ENCODE assay signal across 9 mouse cellular contexts in the genomic region with DNA sequence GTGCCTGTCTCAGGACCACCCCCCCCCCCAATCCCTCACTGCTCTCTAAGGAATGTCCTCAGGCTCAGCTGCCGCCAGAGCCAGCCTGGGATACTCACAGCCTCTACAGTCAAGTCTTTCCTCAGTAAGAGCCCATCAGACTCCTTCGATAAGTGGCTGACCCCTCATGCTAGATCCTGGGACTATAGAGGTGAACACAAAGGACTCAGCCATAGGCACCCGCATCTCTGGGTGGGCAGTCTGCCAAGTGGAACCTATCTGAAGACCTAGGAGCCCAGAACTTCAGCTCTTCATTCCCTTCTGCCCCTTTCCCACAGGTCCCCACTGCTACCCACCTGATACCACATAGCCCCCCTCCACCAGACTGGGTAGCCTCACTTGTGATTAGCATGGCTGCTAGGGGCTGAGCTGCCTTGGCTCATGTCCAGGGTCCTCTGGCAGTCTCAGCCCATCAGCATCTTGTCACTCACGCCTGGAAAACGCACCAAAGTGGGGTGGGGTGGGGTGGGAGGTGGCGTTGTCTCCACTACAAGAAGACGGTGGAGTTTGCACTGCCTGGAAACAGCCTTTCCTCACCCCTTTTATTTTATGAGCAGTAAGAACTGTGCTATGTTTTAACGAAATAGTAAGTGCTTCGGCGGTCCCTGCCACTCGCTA. TPM values are rescaled to one million over a fixed set of nuclear protein-coding genes. Genes with fewer than 3 reads are reported as not detected.
DNase-seq lines count a peak whose midpoint lies in the region; ATAC-seq and TF ChIP-seq lines count a peak whose summit lies in the region.
"Had no signal": no experiment of that assay in that cellular context is flagged by ENCODE, and none has a peak within 500 bp of the region (broad histone marks: within the 10 kb centered on the region; RNA-seq: fewer than 3 reads in every experiment).

No protein-coding gene starts in this region.

- H3K4me1 ChIP-seq in heart, embryonic 15.5 days (replicated peaks): peaks cover 18% of the 10 kb centered on the region
- peaks cover 5% of the 10 kb centered on the region; the same call in 1 of the 2 replicates for H3K4me1 ChIP-seq in heart, postnatal 0 days (ENCODE audit: control insufficient read depth, insufficient read depth)
- peaks cover 38% of the 10 kb centered on the region for H3K4me1 ChIP-seq in midbrain, embryonic 14.5 days (ENCODE audit: control insufficient read depth, insufficient read depth, low read length)

- ATAC-seq in heart, embryonic 15.5 days (replicated peaks; ENCODE audit: insufficient number of reproducible peaks, insufficient read depth, low FRiP score, low read depth): peak; percentile 67
- peak; percentile 34; the same call in 1 of the 2 replicates for ATAC-seq in heart, postnatal 0 days (ENCODE audit: insufficient read depth, low read depth)
- ATAC-seq in midbrain, embryonic 14.5 days (ENCODE audit: low FRiP score, low TSS enrichment): peak; percentile 86

- no peak for DNase-seq in heart, adult 9 months (ENCODE audit: low spot score in 2 of 2)
- peak; percentile 69 to 78 for DNase-seq in cerebellum, postnatal 14 days
- no peak for DNase-seq in heart, postnatal 0 days (ENCODE audit: low spot score)
- peak; percentile 86 for DNase-seq in midbrain, embryonic 14.5 days
- no peak for DNase-seq in adrenal gland, adult 2 months
- no peak for DNase-seq in spleen, postnatal 4 days (ENCODE audit: low spot score in 2 of 2)
- DNase-seq in urinary bladder, postnatal 25 days (ENCODE audit: low spot score): no peak

- TF ChIP-seq EP300 in heart, postnatal 0 days (IDR thresholded peaks at IDR 0.05; ENCODE audit: low read depth): no peak

- H3K9me3 ChIP-seq in heart, embryonic 15.5 days (replicated peaks): no peaks in the 10 kb centered on the region
- H3K9me3 ChIP-seq in heart, postnatal 0 days (replicated peaks; ENCODE audit: control insufficient read depth, low read length): no peaks in the 10 kb centered on the region
- no peaks in the 10 kb centered on the region for H3K9me3 ChIP-seq in midbrain, embryonic 14.5 days (ENCODE audit: control insufficient read depth, low read length)

- H3K9ac ChIP-seq in heart, embryonic 15.5 days: no peak overlapping the region
- no peak overlapping the region for H3K9ac ChIP-seq in heart, postnatal 0 days (replicated peaks; ENCODE audit: low read depth, low read length)
- H3K9ac ChIP-seq in midbrain, embryonic 14.5 days (replicated peaks; ENCODE audit: low read length): peak overlapping the region; percentile 68

- peaks cover 64% of the 10 kb centered on the region for H3K27me3 ChIP-seq in heart, embryonic 15.5 days
- H3K27me3 ChIP-seq in heart, postnatal 0 days (ENCODE audit: control insufficient read depth, insufficient read depth, low read length): peaks cover 20% of the 10 kb centered on the region; the same call in 1 of the 2 replicates
- H3K27me3 ChIP-seq in midbrain, embryonic 14.5 days (ENCODE audit: control insufficient read depth, insufficient read depth, low read length): peaks cover 3% of the 10 kb centered on the region; the same call in 1 of the 2 replicates

- H3K27ac ChIP-seq in heart, embryonic 15.5 days: no peak overlapping the region
- H3K27ac ChIP-seq in heart, postnatal 0 days (ENCODE audit: low read depth): no peak overlapping the region
- H3K27ac ChIP-seq in midbrain, embryonic 14.5 days (replicated peaks; ENCODE audit: low read depth, low read length): peak overlapping the region; percentile 97

- H3K4me2 ChIP-seq in heart, embryonic 15.5 days: peak overlapping the region; percentile 64
- peak overlapping the region; percentile 60 for H3K4me2 ChIP-seq in heart, postnatal 0 days (ENCODE audit: low read depth, low read length)
- H3K4me2 ChIP-seq in midbrain, embryonic 14.5 days (ENCODE audit: low read length): peak overlapping the region; percentile 78

- WGBS in heart, embryonic 15.5 days: 9% methylated on average over 11 of the region's 11 CpGs
- 13% methylated on average over 11 of the region's 11 CpGs for WGBS in heart, postnatal 0 days
- 4% methylated on average over 11 of the region's 11 CpGs for WGBS in midbrain, embryonic 14.5 days

- TF ChIP-seq CTCF in heart, postnatal 0 days (IDR thresholded peaks at IDR 0.05; ENCODE audit: low read depth): no peak

- peak overlapping the region; percentile 31 for H3K4me3 ChIP-seq in heart, embryonic 15.5 days
- H3K4me3 ChIP-seq in heart, postnatal 0 days (ENCODE audit: low read depth, low read length): peak overlapping the region; percentile 33
- H3K4me3 ChIP-seq in midbrain, embryonic 14.5 days (replicated peaks; ENCODE audit: low read depth, low read length): peak overlapping the region; percentile 35

- no peaks in the 10 kb centered on the region for H3K36me3 ChIP-seq in heart, embryonic 15.5 days
- H3K36me3 ChIP-seq in heart, postnatal 0 days (replicated peaks; ENCODE audit: control insufficient read depth, insufficient read depth, low read length): no peaks in the 10 kb centered on the region
- H3K36me3 ChIP-seq in midbrain, embryonic 14.5 days (ENCODE audit: control insufficient read depth, insufficient read depth, low read length): no peaks in the 10 kb centered on the region
- H3K36me3 ChIP-seq: G1E had no signal

RNA-seq across cellular contexts. Expression of a gene that starts 38.7 kb away (rescaled TPM):
- polyA plus RNA-seq in heart, embryonic 15.5 days (2015; fragmentation: Nextera tagmentation; extraction: Ambion mirVana): 1.1 and 1.8 TPM in 2 replicates
- 1.9 and 22.1 TPM in 2 replicates for total RNA-seq in heart, postnatal 0 days (2014; rRNA removed; ENCODE audit: low replicate concordance)
- polyA plus RNA-seq in heart, postnatal 0 days (2015; fragmentation: Nextera tagmentation; extraction: Ambion mirVana): 1.8 and 2.1 TPM in 2 replicates
- polyA plus RNA-seq in midbrain, embryonic 14.5 days (2014; fragmentation: Nextera tagmentation; extraction: Ambion mirVana): 0.54 and 0.72 TPM in 2 replicates
- total RNA-seq in adrenal gland, adult 2 months (2021): 1 to 10 TPM in 1 of 2 experiments, under 1 TPM in 1; 0.26 to 1.1 TPM
- polyA plus RNA-seq in adrenal gland, adult 2 months (2012; rRNA removed): 0.40 and 0.63 TPM in 2 replicates
- polyA plus RNA-seq: G1E had no signal

Comparison
In these comparisons a context has a peak if more than half of its experiments do, and no peak if none do; other contexts are left out.
1. ATAC-seq: peak in every context shown above with its lines; median percentile 86 in midbrain, embryonic 14.5 days; 67 in heart, embryonic 15.5 days; 34 in heart, postnatal 0 days.
2. DNase-seq: peak in cerebellum, postnatal 14 days (2 of 2) and midbrain, embryonic 14.5 days (single experiment); none in heart, adult 9 months (0 of 2), heart, postnatal 0 days (single experiment), adrenal gland, adult 2 months (single experiment), spleen, postnatal 4 days (0 of 2) and urinary bladder, postnatal 25 days (single experiment).
3. Peak in every context shown above with its lines, with median percentiles within 50 percentile points of each other: H3K4me2 ChIP-seq and H3K4me3 ChIP-seq.